ENCODE assay signal across 9 mouse cellular contexts in the genomic region with DNA sequence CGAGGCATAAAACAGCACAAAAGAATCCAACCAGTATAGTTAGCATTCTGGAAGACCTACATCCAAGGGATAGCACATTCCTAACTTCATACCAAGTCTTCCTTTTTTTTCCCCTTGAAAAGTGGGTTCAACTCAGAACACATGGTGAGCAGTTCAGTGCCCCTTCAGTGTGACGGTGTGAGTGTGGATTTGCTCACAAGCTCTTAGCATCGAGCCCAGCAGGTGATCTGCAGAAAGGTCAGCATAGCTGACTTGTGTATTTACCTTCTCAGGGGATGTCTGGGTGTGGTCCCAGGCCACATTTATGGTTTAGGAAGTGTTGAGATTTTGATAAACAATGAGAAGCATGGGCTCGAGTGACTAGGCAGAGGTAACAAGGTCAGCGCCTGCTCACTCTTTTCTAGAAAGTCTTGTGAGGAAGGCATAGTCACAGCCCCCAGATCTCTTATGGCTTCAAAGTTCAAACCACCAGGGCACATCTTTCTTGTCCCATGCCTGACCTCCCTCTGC. TPM values are rescaled to one million over a fixed set of nuclear protein-coding genes. Genes with fewer than 3 reads are reported as not detected.
DNase-seq lines count a peak whose midpoint lies in the region; ATAC-seq and TF ChIP-seq lines count a peak whose summit lies in the region.
"Had no signal": no experiment of that assay in that cellular context is flagged by ENCODE, and none has a peak within 500 bp of the region (broad histone marks: within the 10 kb centered on the region; RNA-seq: fewer than 3 reads in every experiment).

No protein-coding gene starts in this region.

- no peak for TF ChIP-seq CTCF in small intestine, adult 2 months (IDR thresholded peaks at IDR 0.05; ENCODE audit: extremely low read depth, insufficient read length, insufficient replicate concordance, low read depth, low read length)

- no peak overlapping the region for H3K4me2 ChIP-seq in liver, embryonic 11.5 days
- H3K4me2 ChIP-seq in forebrain, embryonic 13.5 days: peak overlapping the region; percentile 35
- H3K4me2 ChIP-seq in limb, embryonic 11.5 days (ENCODE audit: low read depth, severe bottlenecking): no peak overlapping the region; the same call in 1 of the 2 replicates

- no peaks in the 10 kb centered on the region for H3K9me3 ChIP-seq in liver, embryonic 11.5 days (ENCODE audit: control insufficient read depth, low read length)
- no peaks in the 10 kb centered on the region for H3K9me3 ChIP-seq in forebrain, embryonic 13.5 days (replicated peaks)
- no peaks in the 10 kb centered on the region for H3K9me3 ChIP-seq in limb, embryonic 11.5 days (ENCODE audit: control insufficient read depth, low read length)

- no peaks in the 10 kb centered on the region for H3K36me3 ChIP-seq in liver, embryonic 11.5 days (ENCODE audit: control insufficient read depth, insufficient read depth, low read length)
- peaks cover 16% of the 10 kb centered on the region for H3K36me3 ChIP-seq in forebrain, embryonic 13.5 days (ENCODE audit: poor library complexity, severe bottlenecking)
- no peaks in the 10 kb centered on the region for H3K36me3 ChIP-seq in limb, embryonic 11.5 days (ENCODE audit: control insufficient read depth, insufficient read depth, low read length)
- peaks cover 20% of the 10 kb centered on the region for H3K36me3 ChIP-seq in small intestine, adult 2 months (ENCODE audit: control insufficient read depth, insufficient read depth, low read length)

- peak overlapping the region; percentile 55; the same call in 1 of the 2 replicates for H3K27ac ChIP-seq in liver, embryonic 11.5 days (ENCODE audit: low read depth, low read length)
- peak overlapping the region; percentile 95 for H3K27ac ChIP-seq in forebrain, embryonic 13.5 days
- H3K27ac ChIP-seq in limb, embryonic 11.5 days (replicated peaks; ENCODE audit: low read depth, low read length): peak overlapping the region; percentile 70; the same call in 1 of the 2 replicates
- H3K27ac ChIP-seq in small intestine, adult 2 months (ENCODE audit: insufficient read depth, low read depth, low read length): peak overlapping the region; percentile 20

- TF ChIP-seq POLR2A in small intestine, adult 2 months (IDR thresholded peaks at IDR 0.05; ENCODE audit: low read depth, low read length): no peak

- ATAC-seq in liver, embryonic 11.5 days (replicated peaks; ENCODE audit: low FRiP score): no peak
- ATAC-seq in forebrain, embryonic 13.5 days: no peak
- no peak; the same call in 1 of the 2 replicates for ATAC-seq in limb, embryonic 11.5 days (ENCODE audit: insufficient number of reproducible peaks, low FRiP score, low TSS enrichment, low read depth)
- ATAC-seq in granulocyte monocyte progenitor cell, adult 5-6 weeks (replicated peaks; ENCODE audit: poor library complexity, severe bottlenecking): no peak

- H3K4me1 ChIP-seq in liver, embryonic 11.5 days (replicated peaks; ENCODE audit: control insufficient read depth, insufficient read depth, low read length): peaks cover 7% of the 10 kb centered on the region
- peaks cover 41% of the 10 kb centered on the region for H3K4me1 ChIP-seq in forebrain, embryonic 13.5 days
- peaks cover 31% of the 10 kb centered on the region for H3K4me1 ChIP-seq in limb, embryonic 11.5 days (ENCODE audit: control insufficient read depth, insufficient read depth, low read length)
- peaks cover 17% of the 10 kb centered on the region; the same call in 1 of the 2 replicates for H3K4me1 ChIP-seq in small intestine, adult 2 months (ENCODE audit: control insufficient read depth, insufficient read depth, insufficient read length, low read length)

- H3K27me3 ChIP-seq in liver, embryonic 11.5 days (replicated peaks; ENCODE audit: control insufficient read depth, insufficient read depth, low read length): no peaks in the 10 kb centered on the region
- no peaks in the 10 kb centered on the region for H3K27me3 ChIP-seq in forebrain, embryonic 13.5 days
- H3K27me3 ChIP-seq in limb, embryonic 11.5 days (ENCODE audit: control insufficient read depth, insufficient read depth, low read length): no peaks in the 10 kb centered on the region
- H3K27me3 ChIP-seq in small intestine, adult 2 months (ENCODE audit: control insufficient read depth, insufficient read depth, low read length): no peaks in the 10 kb centered on the region

- no peak overlapping the region for H3K9ac ChIP-seq in liver, embryonic 11.5 days (ENCODE audit: low read depth, low read length)
- H3K9ac ChIP-seq in forebrain, embryonic 13.5 days: no peak overlapping the region
- H3K9ac ChIP-seq in limb, embryonic 11.5 days (ENCODE audit: low read length): no peak overlapping the region

- 43% methylated on average over 5 of the region's 5 CpGs for WGBS in liver, embryonic 11.5 days
- WGBS in forebrain, embryonic 13.5 days: 21% methylated on average over 5 of the region's 5 CpGs
- 22% methylated on average over 5 of the region's 5 CpGs for WGBS in limb, embryonic 11.5 days
- 16% methylated on average over 5 of the region's 5 CpGs for WGBS in small intestine, adult 2 months

- H3K4me3 ChIP-seq in liver, embryonic 11.5 days (ENCODE audit: low read depth, low read length): no peak overlapping the region
- H3K4me3 ChIP-seq in forebrain, embryonic 13.5 days: no peak overlapping the region
- no peak overlapping the region for H3K4me3 ChIP-seq in limb, embryonic 11.5 days (ENCODE audit: low read depth, low read length)
- no peak overlapping the region for H3K4me3 ChIP-seq in small intestine, adult 2 months (ENCODE audit: low read depth, low read length)

- no peak for DNase-seq in liver, embryonic 11.5 days (ENCODE audit: low spot score)
- no peak for DNase-seq in liver
- peak; percentile 27 for DNase-seq in limb, embryonic 11.5 days (ENCODE audit: low spot score)
- DNase-seq in B cell, adult 2 months: no peak
- no peak for DNase-seq in adrenal gland, adult (ENCODE audit: inconsistent age in 2 of 2, low spot score in 1 of 2)
- DNase-seq: thymus, postnatal 4 days had no signal

RNA-seq across cellular contexts. Expression of a gene that starts 46.2 kb away (rescaled TPM):
- 5.2 and 6.6 TPM in 2 replicates for polyA plus RNA-seq in liver, embryonic 11.5 days (2014; fragmentation: Nextera tagmentation; extraction: Ambion mirVana)
- 3.6 and 4.6 TPM in 2 replicates for polyA plus RNA-seq in forebrain, embryonic 13.5 days (2015; fragmentation: Nextera tagmentation; extraction: Ambion mirVana)
- polyA plus RNA-seq in limb, embryonic 11.5 days (2014; fragmentation: Nextera tagmentation; extraction: Ambion mirVana): 5.9 and 8.0 TPM in 2 replicates
- 16.0 and 26.9 TPM in 2 replicates for polyA plus RNA-seq in small intestine, adult 2 months (2012; rRNA removed)
- 2.5 and 9.6 TPM in 2 replicates for total RNA-seq in granulocyte monocyte progenitor cell, adult 5-6 weeks (2014; fragmentation: Nextera tagmentation)
- total RNA-seq in granulocyte monocyte progenitor cell, adult 5-6 weeks (2017): 2.9 and 8.5 TPM in 2 replicates

Comparison
In these comparisons a context has a peak if more than half of its experiments do, and no peak if none do; other contexts are left out.
1. H3K27ac ChIP-seq: peak in every context shown above with its lines; median percentile 95 in forebrain, embryonic 13.5 days; 70 in limb, embryonic 11.5 days; 55 in liver, embryonic 11.5 days; 20 in small intestine, adult 2 months.